Mouse (Mus musculus) G1E (cell line): ENCODE data around the gene Gak. TPM values are rescaled to one million over a fixed set of nuclear protein-coding genes. Genes with fewer than 3 reads are reported as not detected.

Source experiments
- ATAC-seq: 2 replicates; pipeline ENCODE4 v1.8.0; 2016; ENCODE audit warnings: mild to moderate bottlenecking; ENCODE audit not compliant: insufficient number of reproducible peaks, poor library complexity, low FRiP score, severe bottlenecking; ENCODE audit errors: extremely low read depth
- DNase-seq: peaks from one replicate; pipeline ENCODE4 v3.0.0; 2012; ENCODE audit warnings: low spot score
- H3K27me3 ChIP-seq: 2 replicates; pipeline ENCODE4 v1.6.1; 2012; ENCODE audit warnings: mild to moderate bottlenecking, low read length, inconsistent platforms; ENCODE audit not compliant: insufficient read depth
- H3K36me3 ChIP-seq: replicated peaks from 2 replicates; pipeline ENCODE3; 2012; ENCODE audit warnings: mild to moderate bottlenecking, inconsistent platforms
- H3K4me1 ChIP-seq: 2 replicates; pipeline ENCODE4 v1.6.1; 2012; ENCODE audit warnings: low read depth, low read length, inconsistent platforms, mixed read lengths; ENCODE audit not compliant: insufficient read depth
- H3K4me3 ChIP-seq: 2 replicates; pipeline ENCODE4 v1.5.1; 2012; ENCODE audit warnings: low read depth, mild to moderate bottlenecking, inconsistent platforms, low read length, moderate library complexity, mixed read lengths
- H3K9me3 ChIP-seq: replicated peaks from 2 replicates; pipeline ENCODE4 v1.6.1; 2012; ENCODE audit warnings: inconsistent platforms
- CTCF ChIP-seq: IDR thresholded peaks from 2 replicates; pipeline ENCODE4 v1.5.1; 2012; ENCODE audit warnings: low read depth, low read length, inconsistent platforms, mixed read lengths
- GATA1 ChIP-seq: IDR thresholded peaks from 2 replicates; pipeline ENCODE4 v1.6.1; 2012; ENCODE audit warnings: borderline replicate concordance, low read length, inconsistent platforms, mixed read lengths
- GATA2 ChIP-seq: IDR thresholded peaks from 2 replicates; pipeline ENCODE4 v1.6.1; 2012; ENCODE audit warnings: low read depth, low read length, inconsistent platforms, borderline replicate concordance
- POLR2AphosphoS5 ChIP-seq: IDR thresholded peaks from 2 replicates; pipeline ENCODE4 v1.6.1; 2012; ENCODE audit warnings: low read depth, low read length, inconsistent platforms; ENCODE audit not compliant: insufficient replicate concordance
- TAL1 ChIP-seq: conservative IDR thresholded peaks from 2 replicates; pipeline ENCODE4 v1.6.1; 2012; ENCODE audit warnings: low read depth, low read length, inconsistent platforms, mixed read lengths
- polyA plus RNA-seq: library from polyadenylated mRNA; stranded (reverse); fragments of >175 nt; gene quantifications from 2 replicates; pipeline ENCODE4 v1.2.3, GENCODE M21; 2012
- total RNA-seq, 2 experiments: library from RNA; stranded (forward) in 1 of 2; stranded (reverse) in 1 of 2; fragments of 200-1000 nt in 1 of 2; fragments of >200 nt in 1 of 2; fragmentation: Nextera tagmentation in 1 of 2; gene quantifications; 2 replicates each; pipeline ENCODE4 v1.2.3; 2014 to 2017

Gak gene
- total and polyA plus RNA-seq, 3 experiments, result 96.4 to 124 (median 108) TPM

- peaks cover 24% of the 10 kb centered on the region for H3K36me3 ChIP-seq
- no peak for DNase-seq
- H3K4me3 ChIP-seq, result no peak overlapping the region
- H3K4me1 ChIP-seq, result peaks cover 57% of the 10 kb centered on the region
- H3K27me3 ChIP-seq, result no peaks in the 10 kb centered on the region
- ATAC-seq, result no peak
- TF ChIP-seq GATA1, result no peak
- TF ChIP-seq POLR2AphosphoS5, result no peak
- no peak for TF ChIP-seq GATA2
- no peak for TF ChIP-seq TAL1
- no peak for TF ChIP-seq CTCF
- no peaks in the 10 kb centered on the region for H3K9me3 ChIP-seq
Observed at GRCm38 (mm10) chr5:108667370-108667769, 37.8 kb upstream of the Gak start.

- no peak for ATAC-seq
- Histone ChIP-seq H3K36me3 (peaks cover 2% of the 10 kb centered on the region), H3K4me1 (peaks cover 43% of the 10 kb centered on the region), H3K27me3 (no peaks in the 10 kb centered on the region), H3K4me3 (no peak overlapping the region), H3K9me3 (no peaks in the 10 kb centered on the region)
- no peak for DNase-seq
- TF ChIP-seq POLR2AphosphoS5 (no peak), CTCF (no peak), TAL1 (no peak), GATA1 (no peak), GATA2 (no peak)
Observed at GRCm38 (mm10) chr5:108665066-108665465, 35.5 kb upstream of the Gak start.

- ATAC-seq, result no peak
- TF ChIP-seq POLR2AphosphoS5 (no peak), CTCF (no peak), GATA1 (no peak), TAL1 (no peak), GATA2 (no peak)
- H3K4me1 ChIP-seq, result peaks cover 41% of the 10 kb centered on the region
Observed at GRCm38 (mm10) chr5:108662772-108663171, 33.2 kb upstream of the Gak start.

GRCm38 (mm10) chr5:108660632-108661268, 31.2 kb upstream of the Gak start:
- no peaks in the 10 kb centered on the region for H3K9me3 ChIP-seq
- peaks cover 38% of the 10 kb centered on the region for H3K36me3 ChIP-seq
- H3K4me3 ChIP-seq, result peak overlapping the region; percentile 96
- TF ChIP-seq TAL1, result no peak
- TF ChIP-seq POLR2AphosphoS5, result no peak
- H3K27me3 ChIP-seq, result no peaks in the 10 kb centered on the region
- H3K4me1 ChIP-seq, result peaks cover 45% of the 10 kb centered on the region
- DNase-seq, result peak; percentile 93
- ATAC-seq, result peak; percentile 96

More at GRCm38 (mm10) chr5:108662772-108663171, 33.2 kb upstream of the Gak start:
- H3K9me3 ChIP-seq, result no peaks in the 10 kb centered on the region
- no peak overlapping the region for H3K4me3 ChIP-seq
- DNase-seq, result no peak
- H3K27me3 ChIP-seq, result no peaks in the 10 kb centered on the region
- peaks cover 18% of the 10 kb centered on the region for H3K36me3 ChIP-seq

GRCm38 (mm10) chr5:108659698-108660631, 30.4 kb upstream of the Gak start, which contains the start of gene Idua:
Gene Idua (plus strand): TSS chr5:108660331.
- Histone ChIP-seq H3K4me1 (peaks cover 51% of the 10 kb centered on the region), H3K4me3 (peak within 1 kb of the TSS; percentile 96), H3K36me3 (peaks cover 45% of the 10 kb centered on the region), H3K9me3 (no peaks in the 10 kb centered on the region), H3K27me3 (no peaks in the 10 kb centered on the region)
- DNase-seq (no peak), ATAC-seq (peak; percentile 31; the same call in 1 of the 2 replicates)
- TF ChIP-seq TAL1, result no peak
- TF ChIP-seq GATA2, result no peak
- TF ChIP-seq GATA1, result no peak

GRCm38 (mm10) chr5:108658611-108659010, 29.1 kb upstream of the Gak start:
- TF ChIP-seq CTCF (no peak), GATA1 (no peak), GATA2 (no peak), POLR2AphosphoS5 (no peak), TAL1 (no peak)

More at GRCm38 (mm10) chr5:108658611-108659010, 29.1 kb upstream of the Gak start:
- peaks cover 59% of the 10 kb centered on the region for H3K36me3 ChIP-seq
- ATAC-seq (no peak), DNase-seq (no peak)
- H3K4me1 ChIP-seq, result peaks cover 51% of the 10 kb centered on the region
- no peaks in the 10 kb centered on the region for H3K9me3 ChIP-seq
- H3K27me3 ChIP-seq, result no peaks in the 10 kb centered on the region
- H3K4me3 ChIP-seq, result no peak overlapping the region
